Mouse (Mus musculus): ENCODE data around the gene Tfr2. TPM values are rescaled to one million over a fixed set of nuclear protein-coding genes. Genes with fewer than 3 reads are reported as not detected.

The Tfr2 gene
- polyA plus RNA-seq, 1 experiment from 2014 or later: 3.4 TPM

DNA sequence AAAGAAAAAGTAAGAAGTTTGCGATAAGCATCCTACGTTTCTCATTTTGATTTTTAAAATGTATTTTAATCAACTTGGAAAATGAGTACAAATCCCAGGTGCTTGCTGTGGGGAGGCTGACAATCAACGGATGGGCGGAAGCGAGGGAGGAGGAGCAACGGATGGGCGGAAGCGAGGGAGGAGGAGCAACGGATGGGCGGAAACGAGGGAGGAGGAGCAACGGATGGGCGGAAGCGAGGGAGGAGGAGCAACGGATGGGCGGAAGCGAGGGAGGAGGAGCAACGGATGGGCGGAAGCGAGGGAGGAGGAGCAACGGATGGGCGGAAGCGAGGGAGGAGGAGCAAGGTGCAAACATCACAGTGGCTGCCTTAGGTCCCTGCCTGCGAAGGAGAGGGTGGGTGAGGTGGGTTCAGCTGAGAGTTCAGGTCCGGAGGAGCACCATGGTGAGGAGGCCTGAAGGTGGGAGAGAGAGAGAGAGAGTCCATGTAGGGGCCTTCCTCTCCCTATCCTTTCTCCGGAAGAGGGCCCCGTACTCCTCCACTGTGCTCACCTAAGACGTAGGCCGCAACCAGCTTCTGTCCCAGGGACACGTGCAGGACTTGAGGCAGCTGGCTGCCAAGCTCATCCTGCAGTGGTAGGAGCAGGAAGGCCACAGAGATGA, 27.1 kb downstream of the Tfr2 start:
- H3K4me3 ChIP-seq: no peak overlapping the region
- no peaks in the 10 kb centered on the region for H3K9me3 ChIP-seq
- H3K4me1 ChIP-seq (replicated peaks): peaks cover 21% of the 10 kb centered on the region
- no peak overlapping the region for H3K9ac ChIP-seq
- 34% methylated on average over 30 of the region's 30 CpGs for WGBS
- H3K36me3 ChIP-seq: peaks cover 18% of the 10 kb centered on the region
- no peak for ATAC-seq (ENCODE audit: low FRiP score)
- H3K27me3 ChIP-seq: no peaks in the 10 kb centered on the region
- no peak overlapping the region for H3K27ac ChIP-seq
- H3K4me2 ChIP-seq: peak overlapping the region; percentile 37

DNA sequence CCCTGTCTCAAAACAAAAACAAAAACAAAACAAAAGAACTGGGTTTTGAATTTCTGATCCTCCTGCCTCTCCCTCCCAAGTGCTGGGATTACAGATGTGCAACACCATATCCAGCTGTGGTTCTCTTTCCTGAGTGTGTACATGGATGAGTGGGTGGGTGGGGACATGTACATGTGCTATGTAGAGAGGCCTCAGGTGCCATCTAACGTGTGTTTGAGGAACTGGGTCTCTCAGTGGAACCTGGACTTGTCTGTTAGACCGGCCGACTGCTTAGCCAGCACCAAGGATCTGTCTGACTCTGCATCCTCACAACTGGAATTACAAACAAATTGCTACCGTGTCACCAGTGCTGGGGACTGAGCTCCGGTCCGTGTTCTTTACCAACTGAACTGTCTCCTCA, 28.0 kb downstream of the Tfr2 start:
- H3K4me3 ChIP-seq: no peak overlapping the region
- peaks cover 26% of the 10 kb centered on the region for H3K4me1 ChIP-seq (replicated peaks)
- no peaks in the 10 kb centered on the region for H3K27me3 ChIP-seq
- no peak overlapping the region for H3K9ac ChIP-seq
- H3K36me3 ChIP-seq: peaks cover 18% of the 10 kb centered on the region
- WGBS: 92% methylated on average over 6 of the region's 6 CpGs
- no peak overlapping the region for H3K27ac ChIP-seq
- no peaks in the 10 kb centered on the region for H3K9me3 ChIP-seq
- no peak for ATAC-seq (ENCODE audit: low FRiP score)
- H3K4me2 ChIP-seq: no peak overlapping the region

DNA sequence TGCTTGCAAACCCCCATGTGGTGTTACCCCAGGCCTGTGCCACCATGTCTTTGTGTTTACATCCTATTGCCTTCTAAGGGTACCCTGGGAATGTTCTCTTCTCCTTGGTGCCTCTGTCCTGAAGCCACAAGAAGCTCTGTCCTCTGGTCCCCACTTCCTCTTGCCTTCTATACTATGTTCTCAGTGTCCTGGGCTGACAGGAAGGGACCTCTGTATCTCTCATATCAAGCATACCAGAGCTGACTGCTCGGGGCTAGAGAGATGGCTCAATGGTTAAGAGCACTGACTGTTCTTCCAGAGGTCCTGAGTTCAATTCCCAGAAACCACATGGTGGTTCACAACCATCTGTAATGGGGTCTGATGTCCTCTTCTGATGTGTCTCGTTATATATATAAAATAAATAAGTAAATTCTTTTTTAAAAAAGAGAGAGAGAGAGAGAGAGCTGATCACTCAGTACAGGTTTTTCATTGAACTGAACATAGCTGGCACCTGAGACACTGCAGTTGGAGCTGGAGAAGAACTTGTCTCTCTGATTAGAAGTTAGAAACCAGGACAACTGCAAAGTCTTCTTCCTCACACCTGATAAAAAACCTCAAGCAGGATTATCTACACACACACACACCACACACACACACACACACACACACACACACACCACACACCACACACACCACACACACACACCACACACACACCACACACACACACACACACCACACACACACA, 28.6 kb downstream of the Tfr2 start:
- 85% methylated on average over 2 of the region's 2 CpGs for WGBS
- Histone ChIP-seq H3K27me3 (no peaks in the 10 kb centered on the region), H3K4me2 (no peak overlapping the region), H3K4me1 (replicated peaks) (peaks cover 31% of the 10 kb centered on the region), H3K4me3 (no peak overlapping the region), H3K27ac (no peak overlapping the region), H3K9me3 (no peaks in the 10 kb centered on the region), H3K9ac (no peak overlapping the region), H3K36me3 (peaks cover 18% of the 10 kb centered on the region)
- no peak for ATAC-seq (ENCODE audit: low FRiP score)

DNA sequence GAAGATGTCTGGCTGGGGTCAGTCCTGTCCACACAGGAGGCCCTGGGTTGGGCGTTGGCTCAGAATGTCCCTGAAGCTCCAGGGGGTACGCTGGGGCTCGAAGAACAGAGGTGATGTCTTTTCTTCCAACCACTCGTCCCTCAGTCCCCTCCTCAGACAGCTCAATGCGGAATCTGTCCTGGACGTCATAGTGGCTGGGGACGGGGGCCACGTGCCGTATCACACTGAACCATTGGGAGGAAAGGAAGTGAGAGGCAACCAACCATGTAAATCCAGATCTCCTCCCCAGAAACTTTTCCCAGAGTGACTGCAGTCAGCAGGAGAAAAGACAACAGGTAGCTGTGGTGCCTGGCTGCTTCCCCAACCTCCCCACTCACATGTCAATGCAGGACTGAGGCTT, 30.0 kb downstream of the Tfr2 start:
- peaks cover 32% of the 10 kb centered on the region for H3K4me1 ChIP-seq (replicated peaks)
- peak overlapping the region; percentile 91 for H3K9ac ChIP-seq
- peak overlapping the region; percentile 77 for H3K4me3 ChIP-seq
- no peaks in the 10 kb centered on the region for H3K27me3 ChIP-seq
- no peaks in the 10 kb centered on the region for H3K9me3 ChIP-seq
- H3K27ac ChIP-seq: 0 out of 2 replicates have a peak overlapping the region, but pooled peaks have one; percentile 88
- no peak for ATAC-seq (ENCODE audit: low FRiP score)
- peaks cover 18% of the 10 kb centered on the region for H3K36me3 ChIP-seq
- WGBS: 69% methylated on average over 9 of the region's 9 CpGs
- H3K4me2 ChIP-seq: peak overlapping the region; percentile 97

DNA sequence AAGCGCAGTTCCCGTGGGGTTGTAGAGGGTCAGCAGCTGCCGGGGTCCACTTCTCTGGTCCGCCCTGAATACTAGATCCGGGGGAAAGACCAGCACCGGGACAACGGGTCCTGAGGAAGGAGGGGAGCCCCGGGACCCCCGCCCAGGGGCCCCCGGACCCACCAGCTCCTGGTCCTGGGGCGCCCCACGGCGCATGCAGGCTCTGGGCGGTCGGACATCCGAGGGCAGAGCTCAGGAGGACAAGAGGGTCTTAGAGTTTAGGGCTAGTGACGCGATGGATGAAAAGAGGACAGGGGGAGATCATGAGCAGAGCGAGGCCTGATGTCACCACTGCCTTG, 30.6 kb downstream of the Tfr2 start:
- ATAC-seq (ENCODE audit: low FRiP score): no peak; the same call in 1 of the 2 replicates
- WGBS: 4% methylated on average over 19 of the region's 19 CpGs
- Histone ChIP-seq H3K9ac (peak overlapping the region; percentile 91), H3K4me3 (peak overlapping the region; percentile 77), H3K27me3 (no peaks in the 10 kb centered on the region), H3K4me2 (peak overlapping the region; percentile 97), H3K27ac (peak overlapping the region; percentile 88), H3K36me3 (peaks cover 15% of the 10 kb centered on the region), H3K9me3 (no peaks in the 10 kb centered on the region), H3K4me1 (replicated peaks) (peaks cover 32% of the 10 kb centered on the region)

DNA sequence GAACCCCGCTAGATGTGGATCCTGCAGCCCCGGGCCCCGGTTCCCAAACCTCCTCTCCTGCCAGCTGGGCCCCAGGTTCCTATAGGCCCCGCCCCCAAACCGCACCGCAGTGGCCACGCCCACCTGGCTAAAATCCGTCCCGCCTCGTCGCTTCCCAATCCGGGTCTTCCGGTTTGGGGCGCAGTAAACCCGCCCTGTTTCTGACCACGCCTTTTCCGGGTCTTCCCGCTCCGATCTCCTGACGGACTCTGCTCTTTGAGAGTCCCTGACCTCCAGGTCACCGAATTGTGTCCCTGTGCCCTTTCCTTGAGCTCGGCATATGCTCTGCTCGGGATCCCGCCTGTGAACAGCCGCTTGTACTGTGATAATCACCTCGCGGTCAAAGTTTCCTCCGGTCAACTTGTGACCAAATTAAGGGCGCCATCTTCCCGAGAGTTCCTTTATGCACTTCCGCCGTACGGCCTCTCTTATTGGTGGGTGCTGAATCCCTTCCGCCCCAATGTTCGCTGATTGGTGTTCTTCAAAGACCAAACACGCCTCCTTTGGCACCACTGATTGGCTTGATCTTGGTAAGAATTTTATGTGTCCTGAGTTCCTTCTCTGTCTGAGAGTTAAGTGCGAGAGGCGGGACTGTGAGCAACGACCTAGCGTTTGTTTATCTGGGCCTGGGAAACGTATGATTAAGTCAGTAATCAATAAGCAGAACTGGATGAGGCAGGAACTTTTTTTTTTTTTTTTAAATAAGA, 31.2 kb downstream of the Tfr2 start, which contains the start of gene Mospd3:
Gene Mospd3, minus strand, starts transcription at position 440 of the 746 bp plus-strand sequence.
- Histone ChIP-seq H3K36me3 (peaks cover 15% of the 10 kb centered on the region), H3K4me1 (replicated peaks) (peaks cover 32% of the 10 kb centered on the region), H3K9ac (peak within 1 kb of the TSS; percentile 91), H3K4me3 (peak within 1 kb of the TSS; percentile 77), H3K4me2 (peak within 1 kb of the TSS; percentile 97), H3K27me3 (no peaks in the 10 kb centered on the region), H3K27ac (peak within 1 kb of the TSS; percentile 88), H3K9me3 (no peaks in the 10 kb centered on the region)
- peak; percentile 97 for ATAC-seq (ENCODE audit: low FRiP score)
- under 1% methylated on average over 41 of the region's 41 CpGs for WGBS

DNA sequence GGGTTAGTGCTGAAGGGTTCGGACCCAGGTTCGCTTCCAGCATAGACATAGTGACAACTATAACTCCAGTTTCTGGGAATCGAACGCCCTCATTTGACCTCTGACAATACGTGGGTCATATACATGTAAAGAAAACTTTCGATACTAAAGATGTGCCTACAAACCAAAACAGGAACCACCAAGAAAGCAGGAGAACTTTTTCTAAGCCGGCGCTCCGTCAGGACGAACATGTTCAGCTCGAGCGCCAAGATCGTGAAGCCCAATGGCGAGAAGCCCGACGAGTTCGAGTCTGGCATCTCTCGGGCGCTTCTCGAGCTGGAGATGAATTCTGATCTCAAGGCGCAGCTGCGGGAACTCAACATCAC, 31.7 kb downstream of the Tfr2 start:
- Histone ChIP-seq H3K9ac (peak overlapping the region; percentile 59), H3K4me3 (peak overlapping the region; percentile 77), H3K4me2 (peak overlapping the region; percentile 65), H3K9me3 (no peaks in the 10 kb centered on the region), H3K4me1 (replicated peaks) (peaks cover 32% of the 10 kb centered on the region), H3K27ac (no peak overlapping the region), H3K36me3 (peaks cover 15% of the 10 kb centered on the region), H3K27me3 (no peaks in the 10 kb centered on the region)
- WGBS: under 1% methylated on average over 22 of the region's 22 CpGs
- no peak for ATAC-seq (ENCODE audit: low FRiP score)

DNA sequence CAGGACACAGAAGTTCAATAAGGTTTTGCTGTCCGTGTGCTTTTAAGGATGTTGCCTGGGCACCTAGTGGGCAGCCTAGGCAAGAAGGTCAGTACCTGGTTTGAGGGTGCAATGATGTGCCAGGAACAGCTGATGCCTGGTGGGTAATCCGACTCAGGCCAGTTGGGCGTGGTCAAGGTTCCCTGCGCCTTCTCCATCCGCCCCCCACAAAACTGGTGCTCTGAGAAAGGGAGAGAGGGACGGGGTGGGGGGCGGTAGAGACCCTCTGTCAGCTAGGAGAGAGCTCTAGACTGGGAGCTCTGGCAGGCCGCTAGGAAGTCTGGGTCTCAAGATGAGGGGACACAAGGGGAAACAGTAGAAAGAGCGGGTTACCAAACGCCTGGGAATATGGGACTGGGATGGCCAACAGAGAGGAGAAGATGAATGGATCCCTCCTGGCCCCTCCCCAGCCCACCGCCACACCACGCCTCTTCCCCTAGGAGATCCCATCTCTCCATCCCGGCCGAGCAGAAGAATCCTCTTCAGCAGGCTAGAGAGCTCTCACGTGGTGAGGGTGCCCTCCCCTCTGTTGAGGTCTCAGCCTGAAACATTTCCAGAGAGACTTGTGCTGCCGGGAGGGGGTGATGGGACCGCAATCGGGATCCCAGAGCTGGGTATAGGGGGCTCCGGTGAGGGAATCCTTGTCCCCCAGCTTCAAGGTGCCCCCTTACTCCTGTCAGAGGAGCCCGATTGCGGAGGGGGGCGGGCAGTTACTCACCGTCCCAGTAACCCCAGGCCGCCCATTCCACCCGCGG, 38.4 kb downstream of the Tfr2 start:
- WGBS: 16% methylated on average over 26 of the region's 26 CpGs
- Histone ChIP-seq H3K27me3 (peaks cover 28% of the 10 kb centered on the region), H3K9me3 (no peaks in the 10 kb centered on the region), H3K4me2 (peak overlapping the region; percentile 40), H3K4me1 (replicated peaks) (peaks cover 43% of the 10 kb centered on the region), H3K27ac (no peak overlapping the region), H3K9ac (peak overlapping the region; percentile 55), H3K36me3 (no peaks in the 10 kb centered on the region), H3K4me3 (peak overlapping the region; percentile 12; the same call in 1 of the 2 replicates)
- ATAC-seq (ENCODE audit: low FRiP score): no peak

DNA sequence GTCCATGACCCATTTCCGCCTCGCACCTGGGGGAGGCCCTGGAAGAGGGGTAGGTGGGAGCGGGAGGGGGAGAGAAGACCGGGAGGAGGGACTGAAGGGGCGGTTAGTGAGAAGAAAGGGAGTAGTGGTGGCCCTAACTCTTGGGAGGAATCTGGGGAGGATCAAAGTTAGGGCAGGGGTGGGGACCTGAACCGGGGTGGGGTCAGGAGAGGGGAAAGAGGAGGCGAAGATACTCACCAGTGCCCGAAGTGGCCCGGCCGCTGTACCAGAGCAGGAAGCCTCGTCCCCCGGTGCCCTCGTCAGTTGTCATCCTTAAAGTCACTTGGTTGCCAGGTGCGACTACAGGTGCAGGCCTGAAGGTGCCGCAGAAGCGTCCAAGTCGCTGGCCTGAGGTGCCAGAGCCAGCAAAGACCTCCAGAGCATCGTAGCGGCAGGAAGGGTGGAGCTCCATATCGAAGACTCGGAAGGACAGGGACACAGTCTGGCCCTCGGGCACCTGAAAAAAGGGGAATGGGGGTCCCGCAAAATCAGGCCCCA, 39.1 kb downstream of the Tfr2 start:
- peaks cover 28% of the 10 kb centered on the region for H3K27me3 ChIP-seq
- H3K27ac ChIP-seq: no peak overlapping the region
- H3K9ac ChIP-seq: peak overlapping the region; percentile 55; the same call in 1 of the 2 replicates
- WGBS: 17% methylated on average over 23 of the region's 23 CpGs
- H3K4me3 ChIP-seq: peak overlapping the region; percentile 12; the same call in 1 of the 2 replicates
- ATAC-seq (ENCODE audit: low FRiP score): no peak
- no peaks in the 10 kb centered on the region for H3K36me3 ChIP-seq
- peaks cover 40% of the 10 kb centered on the region for H3K4me1 ChIP-seq (replicated peaks)
- H3K9me3 ChIP-seq: no peaks in the 10 kb centered on the region
- H3K4me2 ChIP-seq: peak overlapping the region; percentile 40

DNA sequence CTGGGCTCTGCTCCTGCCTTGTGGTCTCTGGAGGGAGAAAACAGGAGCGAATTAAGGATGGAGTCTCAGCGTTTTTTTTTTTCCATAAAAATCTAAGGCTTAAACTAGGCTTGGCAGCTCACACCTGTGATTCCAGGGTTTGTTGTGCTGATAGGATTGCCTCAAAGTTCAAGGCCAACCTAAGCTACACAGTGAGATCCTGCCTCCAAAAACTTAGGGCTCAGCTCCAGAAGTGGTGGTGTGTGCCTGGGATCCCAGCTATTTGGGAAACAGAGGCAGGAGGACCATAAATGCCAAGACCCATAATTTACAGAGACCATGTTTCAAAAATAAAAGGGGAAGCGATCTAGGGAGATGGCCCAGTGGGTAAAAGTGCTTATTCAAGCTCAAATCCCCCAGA, 39.7 kb downstream of the Tfr2 start:
- no peak overlapping the region for H3K9ac ChIP-seq
- H3K27me3 ChIP-seq: peaks cover 28% of the 10 kb centered on the region
- no peak overlapping the region for H3K4me3 ChIP-seq
- H3K4me1 ChIP-seq (replicated peaks): peaks cover 40% of the 10 kb centered on the region
- WGBS: 59% methylated on average over 3 of the region's 3 CpGs
- H3K4me2 ChIP-seq: no peak overlapping the region
- no peaks in the 10 kb centered on the region for H3K9me3 ChIP-seq
- H3K27ac ChIP-seq: no peak overlapping the region
- no peak for ATAC-seq (ENCODE audit: low FRiP score)
- H3K36me3 ChIP-seq: no peaks in the 10 kb centered on the region

DNA sequence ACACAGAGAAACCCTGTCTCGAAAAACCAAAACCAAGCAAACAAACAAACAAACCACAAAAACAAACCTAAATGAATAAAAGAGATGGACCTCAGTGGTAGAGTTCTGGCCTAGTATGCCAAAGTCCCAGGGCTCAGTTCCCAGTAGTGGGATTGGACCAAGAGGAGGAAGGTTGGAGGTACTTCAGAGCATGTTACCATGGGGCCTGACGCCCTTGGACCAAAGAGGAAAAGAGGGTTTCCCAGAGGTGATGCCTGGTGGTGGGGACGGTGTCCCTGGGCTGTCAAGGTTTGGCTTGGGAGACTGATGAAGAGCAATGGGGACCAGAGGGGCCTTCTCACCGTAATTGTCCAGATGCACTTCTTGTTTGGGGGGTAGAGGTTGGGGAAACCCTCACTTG, 40.4 kb downstream of the Tfr2 start:
- no peak overlapping the region; the same call in 1 of the 2 replicates for H3K4me2 ChIP-seq
- no peak overlapping the region for H3K4me3 ChIP-seq

More for the DNA sequence above, 40.4 kb downstream of the Tfr2 start:
- 73% methylated on average over 4 of the region's 4 CpGs for WGBS
- Histone ChIP-seq H3K27ac (no peak overlapping the region), H3K27me3 (peaks cover 28% of the 10 kb centered on the region), H3K4me1 (replicated peaks) (peaks cover 40% of the 10 kb centered on the region), H3K9me3 (no peaks in the 10 kb centered on the region), H3K9ac (no peak overlapping the region), H3K36me3 (no peaks in the 10 kb centered on the region)
- no peak for ATAC-seq (ENCODE audit: low FRiP score)

Data from hindbrain, embryonic 13.5 days (tissue).